Mouse (Mus musculus): ENCODE measurements at regions not wholly inside any gene's neighbourhood (a gene's known extent, or its start where the extent isn't known, plus 50 kb on each side); places are given as distances from the start of the nearest gene placed in this dataset.
A peak's percentile ranks its signal among the peaks of the same experiment; 100 is the strongest.

DNA sequence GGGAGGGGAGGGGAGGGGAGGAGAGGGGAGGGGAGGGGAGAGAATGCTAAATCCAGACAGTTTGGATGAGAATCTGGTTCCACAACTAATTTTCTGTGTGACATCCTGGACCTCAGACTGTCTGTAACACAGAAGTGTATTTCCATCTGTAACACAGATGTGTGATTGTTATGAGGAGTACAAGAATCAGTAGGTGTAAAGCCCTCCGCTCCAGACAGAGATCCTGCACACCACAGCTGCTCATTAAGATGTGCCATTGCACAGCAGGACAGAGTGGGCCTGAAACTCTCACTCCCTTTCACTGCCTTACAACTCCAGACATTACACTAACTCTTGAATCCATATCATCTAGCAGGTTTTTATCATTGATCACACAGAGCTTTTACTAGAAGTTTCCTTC, 182.8 kb upstream of the Ttc14 start:
- Histone ChIP-seq H3K4me3 (replicated peaks in 1 of 3; ENCODE audit: low read depth in 2 of 3, low read length in 2 of 3, poor library complexity in 1 of 3) (no peak overlapping the region), H3K36me3 (replicated peaks in 1 of 2; ENCODE audit: control insufficient read depth in 1 of 2, insufficient read depth in 1 of 2, low read length in 1 of 2) (no peaks in the 10 kb centered on the region), H3K27me3 (replicated peaks) (no peaks in the 10 kb centered on the region), H3K9ac (ENCODE audit: insufficient read depth, low read depth) (no peak overlapping the region), H3K4me1 (ENCODE audit: control insufficient read depth in 1 of 2, insufficient read depth in 2 of 2) (no peaks in the 10 kb centered on the region), H3K4me2 (ENCODE audit: insufficient read depth, low read depth, poor library complexity, severe bottlenecking) (no peak overlapping the region), H3K79me2 (replicated peaks; ENCODE audit: control insufficient read depth, extremely low read depth, insufficient read depth, poor library complexity, severe bottlenecking) (no peaks in the 10 kb centered on the region), H3K9me3 (replicated peaks; ENCODE audit: low read length) (no peaks in the 10 kb centered on the region), H3K27ac (ENCODE audit: insufficient read depth, low read depth) (no peak overlapping the region)
- no peak for DNase-seq (ENCODE audit: extremely low read depth)
- dilution Hi-C loops (cut with MboI; ENCODE audit: extremely low pct_ligation_motif_present, extremely low pct_unique_long_range_greater_than_20kb, low sequenced_read_pairs) (no loop called here), in situ Hi-C loops (cut with MboI; ENCODE audit: low pct_ligation_motif_present, low pct_unique_long_range_greater_than_20kb, low sequenced_read_pairs) (no loop called here)
- TF ChIP-seq JUND (conservative IDR thresholded peaks at IDR 0.05; ENCODE audit: low read depth, low read length) = no peak
- no peak for TF ChIP-seq ETS1 (conservative IDR thresholded peaks at IDR 0.05; ENCODE audit: low read depth, low read length)
- no peak for TF ChIP-seq POLR2A (IDR thresholded peaks at IDR 0.05; ENCODE audit: low read depth, low read length)
- no peak for TF ChIP-seq MAX (IDR thresholded peaks at IDR 0.05; ENCODE audit: low read length)
- no peak for TF ChIP-seq PAX5 (IDR thresholded peaks at IDR 0.05; ENCODE audit: low read length)
- TF ChIP-seq ELF1 (IDR thresholded peaks at IDR 0.05; ENCODE audit: low read depth, low read length) = no peak
- no peak for TF ChIP-seq MAZ (IDR thresholded peaks at IDR 0.05; ENCODE audit: low read depth, low read length)
- no peak for TF ChIP-seq KAT2A (IDR thresholded peaks at IDR 0.05; ENCODE audit: insufficient replicate concordance, low read length)
- TF ChIP-seq IRF4 (IDR thresholded peaks at IDR 0.05; ENCODE audit: low read depth, low read length) = no peak
- no peak for TF ChIP-seq MAFK (IDR thresholded peaks at IDR 0.05; ENCODE audit: insufficient replicate concordance, low read length)
- TF ChIP-seq E2F4 (IDR thresholded peaks at IDR 0.05; ENCODE audit: insufficient replicate concordance, low read depth, low read length) = no peak
- TF ChIP-seq UBTF (IDR thresholded peaks at IDR 0.05; ENCODE audit: low read depth, low read length) = no peak
- no peak for TF ChIP-seq TBP (conservative IDR thresholded peaks at IDR 0.05; ENCODE audit: low read depth, low read length)
- no peak for TF ChIP-seq NRF1 (IDR thresholded peaks at IDR 0.05; ENCODE audit: low read depth, low read length)
- TF ChIP-seq CTCF (conservative IDR thresholded peaks at IDR 0.05 in 1 of 2, IDR thresholded peaks at IDR 0.05 in 1 of 2; ENCODE audit: low read depth in 2 of 2, low read length in 2 of 2) = no peak
- TF ChIP-seq HCFC1 (IDR thresholded peaks at IDR 0.05; ENCODE audit: low read depth, low read length) = no peak
- TF ChIP-seq SIN3A (IDR thresholded peaks at IDR 0.05; ENCODE audit: low read length) = no peak

DNA sequence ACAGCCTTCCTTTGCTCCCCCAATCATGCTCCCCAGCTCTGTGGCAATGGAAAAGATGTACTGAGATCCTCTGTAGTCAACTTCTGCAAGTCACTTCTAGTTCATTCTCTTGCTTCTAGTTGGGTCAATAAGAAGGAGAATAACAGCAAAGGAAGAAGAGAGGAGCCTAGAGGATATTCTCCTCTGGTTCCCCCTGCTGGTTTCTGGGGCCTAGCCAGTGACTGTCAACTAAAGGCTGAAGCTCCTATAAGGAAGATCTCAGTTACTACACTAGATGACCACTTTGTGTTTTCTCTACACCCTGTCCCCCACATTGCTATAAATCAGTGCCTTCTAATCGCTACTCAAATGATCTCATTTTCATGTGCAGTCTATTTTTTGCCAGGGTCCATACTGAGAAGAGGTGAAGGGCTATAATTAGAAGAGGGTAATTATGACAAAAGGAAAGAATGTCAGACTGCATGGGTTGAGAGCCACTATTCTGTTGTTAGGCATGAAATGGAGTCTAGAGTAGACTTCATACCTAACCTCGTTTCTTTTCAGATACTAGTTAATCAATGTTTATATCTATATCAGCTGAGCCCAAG, 166.6 kb upstream of the Ttc14 start:
- no peaks in the 10 kb centered on the region for H3K27me3 ChIP-seq (replicated peaks)
- dilution Hi-C loops (cut with MboI; ENCODE audit: extremely low pct_ligation_motif_present, extremely low pct_unique_long_range_greater_than_20kb, low sequenced_read_pairs) (no loop called here), in situ Hi-C loops (cut with MboI; ENCODE audit: low pct_ligation_motif_present, low pct_unique_long_range_greater_than_20kb, low sequenced_read_pairs) (no loop called here)
- H3K4me3 ChIP-seq (replicated peaks in 1 of 3; ENCODE audit: low read depth in 2 of 3, low read length in 2 of 3, poor library complexity in 1 of 3) = no peak overlapping the region
- H3K4me2 ChIP-seq (ENCODE audit: insufficient read depth, low read depth, poor library complexity, severe bottlenecking) = no peak overlapping the region
- H3K4me1 ChIP-seq (ENCODE audit: control insufficient read depth in 1 of 2, insufficient read depth in 2 of 2) = no peaks in the 10 kb centered on the region
- H3K27ac ChIP-seq (ENCODE audit: insufficient read depth, low read depth) = no peak overlapping the region
- no peaks in the 10 kb centered on the region for H3K9me3 ChIP-seq (replicated peaks; ENCODE audit: low read length)
- H3K9ac ChIP-seq (ENCODE audit: insufficient read depth, low read depth) = no peak overlapping the region
- peak; percentile 33 for DNase-seq (ENCODE audit: extremely low read depth)
- H3K36me3 ChIP-seq (replicated peaks in 1 of 2; ENCODE audit: control insufficient read depth in 1 of 2, insufficient read depth in 1 of 2, low read length in 1 of 2) = no peaks in the 10 kb centered on the region
- no peaks in the 10 kb centered on the region for H3K79me2 ChIP-seq (replicated peaks; ENCODE audit: control insufficient read depth, extremely low read depth, insufficient read depth, poor library complexity, severe bottlenecking)
- TF ChIP-seq IRF4 (IDR thresholded peaks at IDR 0.05; ENCODE audit: low read depth, low read length) (no peak), POLR2A (IDR thresholded peaks at IDR 0.05; ENCODE audit: low read depth, low read length) (no peak), ZC3H11A (IDR thresholded peaks at IDR 0.05; ENCODE audit: low read depth, low read length) (no peak), TCF12 (IDR thresholded peaks at IDR 0.05; ENCODE audit: low read depth, low read length) (no peak), PAX5 (IDR thresholded peaks at IDR 0.05; ENCODE audit: low read length) (no peak), ZKSCAN1 (IDR thresholded peaks at IDR 0.05; ENCODE audit: borderline replicate concordance, low read depth, low read length) (no peak), RAD21 (IDR thresholded peaks at IDR 0.05; ENCODE audit: low read depth, low read length) (peak; percentile 58), BHLHE40 (IDR thresholded peaks at IDR 0.05; ENCODE audit: low read depth, low read length) (no peak), MEF2A (IDR thresholded peaks at IDR 0.05; ENCODE audit: borderline replicate concordance, low read depth, low read length) (no peak), HCFC1 (IDR thresholded peaks at IDR 0.05; ENCODE audit: low read depth, low read length) (no peak), RCOR1 (conservative IDR thresholded peaks at IDR 0.05; ENCODE audit: low read depth, low read length) (no peak), USF2 (conservative IDR thresholded peaks at IDR 0.05; ENCODE audit: low read depth, low read length) (no peak), ZMIZ1 (IDR thresholded peaks at IDR 0.05; ENCODE audit: low read depth, low read length) (no peak), CTCF (conservative IDR thresholded peaks at IDR 0.05 in 1 of 2, IDR thresholded peaks at IDR 0.05 in 1 of 2; ENCODE audit: low read depth in 2 of 2, low read length in 2 of 2) (peak; percentile 21 to 63; a peak in 3 of 4 replicates), GABPA (IDR thresholded peaks at IDR 0.05; ENCODE audit: insufficient replicate concordance, low read depth, low read length) (no peak), MXI1 (IDR thresholded peaks at IDR 0.05; ENCODE audit: low read depth, low read length) (no peak), MYC (IDR thresholded peaks at IDR 0.05; ENCODE audit: low read depth, low read length) (no peak), POLR2AphosphoS2 (IDR thresholded peaks at IDR 0.05; ENCODE audit: low read depth, low read length) (no peak), E2F4 (IDR thresholded peaks at IDR 0.05; ENCODE audit: insufficient replicate concordance, low read depth, low read length) (no peak), ZNF384 (IDR thresholded peaks at IDR 0.05; ENCODE audit: low read depth, low read length) (no peak), SMC3 (IDR thresholded peaks at IDR 0.05; ENCODE audit: low read depth, low read length) (peak; percentile 51), JUN (IDR thresholded peaks at IDR 0.05; ENCODE audit: insufficient read depth, low read depth, low read length) (no peak)
